Mouse (Mus musculus): ENCODE data around the gene Cant1. TPM values are rescaled to one million over a fixed set of nuclear protein-coding genes. Genes with fewer than 3 reads are reported as not detected.

Cant1 gene
- polyA plus RNA-seq, 1 experiment from 2014 or later, result 20.8 TPM

- H3K27ac ChIP-seq (replicated peaks), result peak overlapping the region; percentile 89
These were observed 56.4 kb downstream of the Cant1 start for GRCm38 (mm10) chr11:118362501-118362900.

GRCm38 (mm10) chr11:118360907-118361341 lies 58.0 kb downstream of the Cant1 start:
- Histone ChIP-seq H3K27ac (replicated peaks) (peak overlapping the region; percentile 58), H3K4me3 (no peak overlapping the region), H3K4me1 (peaks cover 62% of the 10 kb centered on the region), H3K36me3 (replicated peaks) (no peaks in the 10 kb centered on the region), H3K9me3 (no peaks in the 10 kb centered on the region), H3K27me3 (replicated peaks; ENCODE audit: low read depth, poor library complexity, severe bottlenecking) (no peaks in the 10 kb centered on the region; the same call in 1 of the 2 replicates)
- DNase-seq (ENCODE audit: low spot score), result no peak
- whole genome bisulfite sequencing, result 73% methylated on average over 10 of the region's 10 CpGs

More at GRCm38 (mm10) chr11:118362501-118362900, 56.4 kb downstream of the Cant1 start:
- H3K9me3 ChIP-seq, result no peaks in the 10 kb centered on the region
- H3K4me3 ChIP-seq, result peak overlapping the region; percentile 37; the same call in 1 of the 2 replicates
- WGBS, result 51% methylated on average over 1 of the region's 1 CpGs
- H3K27me3 ChIP-seq (replicated peaks; ENCODE audit: low read depth, poor library complexity, severe bottlenecking), result no peaks in the 10 kb centered on the region; the same call in 1 of the 2 replicates
- peaks cover 71% of the 10 kb centered on the region for H3K4me1 ChIP-seq
- DNase-seq (ENCODE audit: low spot score), result no peak
- H3K36me3 ChIP-seq (replicated peaks), result no peaks in the 10 kb centered on the region

GRCm38 (mm10) chr11:118360491-118360890 lies 58.4 kb downstream of the Cant1 start:
- Histone ChIP-seq H3K36me3 (replicated peaks) (no peaks in the 10 kb centered on the region), H3K27me3 (replicated peaks; ENCODE audit: low read depth, poor library complexity, severe bottlenecking) (no peaks in the 10 kb centered on the region; the same call in 1 of the 2 replicates), H3K4me3 (no peak overlapping the region), H3K4me1 (peaks cover 62% of the 10 kb centered on the region), H3K27ac (replicated peaks) (peak overlapping the region; percentile 58), H3K9me3 (no peaks in the 10 kb centered on the region)
- 84% methylated on average over 7 of the region's 7 CpGs for WGBS
- no peak for DNase-seq (ENCODE audit: low spot score)

Other genes with a start within 250 kb of the Cant1 start
- 15.5 and 15.8 TPM in 2 replicates for gene Cyth1, start 170.5 kb downstream of the Cant1 start, polyA plus RNA-seq (2016; fragmentation: Nextera tagmentation; extraction: Ambion mirVana)
- gene Usp36, start 128.8 kb downstream of the Cant1 start, polyA plus RNA-seq (2016; fragmentation: Nextera tagmentation; extraction: Ambion mirVana), result 24.1 and 24.2 TPM in 2 replicates
- gene Cep295nl, start 76.6 kb downstream of the Cant1 start, polyA plus RNA-seq (2016; fragmentation: Nextera tagmentation; extraction: Ambion mirVana), result 0.13 and 0.56 TPM in 2 replicates
- gene Timp2, start 63.3 kb downstream of the Cant1 start, polyA plus RNA-seq (2016; fragmentation: Nextera tagmentation; extraction: Ambion mirVana), result 40.0 and 46.9 TPM in 2 replicates
- 0.86 and 0.88 TPM in 2 replicates for gene Lgals3bp, start 17.0 kb downstream of the Cant1 start, polyA plus RNA-seq (2016; fragmentation: Nextera tagmentation; extraction: Ambion mirVana)
- 2.6 and 3.4 TPM in 2 replicates for gene C1qtnf1, start 9.1 kb upstream of the Cant1 start, polyA plus RNA-seq (2016; fragmentation: Nextera tagmentation; extraction: Ambion mirVana)
- gene Engase, start 57.7 kb upstream of the Cant1 start, polyA plus RNA-seq (2016; fragmentation: Nextera tagmentation; extraction: Ambion mirVana), result 7.9 and 8.5 TPM in 2 replicates

Data from embryonic facial prominence, embryonic 10.5 days (tissue).